ENCODE assay signal across 8 mouse cellular contexts in genomic region chr6:56808656-56809055, GRCm38 (mm10). TPM values are rescaled to one million over a fixed set of nuclear protein-coding genes. Genes with fewer than 3 reads are reported as not detected.
DNase-seq lines count a peak whose midpoint lies in the region; ATAC-seq and TF ChIP-seq lines count a peak whose summit lies in the region.

No protein-coding gene starts in this region.

- no peaks in the 10 kb centered on the region for H3K36me3 ChIP-seq in forebrain, embryonic 10.5 days (replicated peaks)
- no peaks in the 10 kb centered on the region for H3K36me3 ChIP-seq in midbrain, embryonic 12.5 days

- peak; percentile 59 for DNase-seq in thymus, postnatal 0 days (ENCODE audit: low spot score)
- no peak for DNase-seq in thymus, postnatal 36 days
- peak; percentile 84 for DNase-seq in brain, embryonic 14.5 days (ENCODE audit: low read depth)
- DNase-seq in forebrain, embryonic 10.5 days (ENCODE audit: extremely low spot score, low spot score) = peak; percentile 26
- peak; percentile 82 for DNase-seq in induced T-regulatory cell, adult 2 months (ENCODE audit: low read depth)
- peak; percentile 18 to 43 for DNase-seq in left cerebral cortex, postnatal 36 days (ENCODE audit: low spot score in 2 of 2)
- peak; percentile 19 for DNase-seq in yolk sac, embryonic 10.5 days (ENCODE audit: low spot score)

- TF ChIP-seq CTCF in brain, embryonic 14.5 days (IDR thresholded peaks at IDR 0.05; ENCODE audit: borderline replicate concordance, extremely low read depth, insufficient read depth, insufficient read length) = peak; percentile 72; the same call in 1 of the 2 replicates

- ATAC-seq in midbrain, embryonic 12.5 days (ENCODE audit: low FRiP score, low read depth) = peak; percentile 85

- 27% methylated on average over 3 of the region's 3 CpGs for WGBS in forebrain, embryonic 10.5 days
- 16% methylated on average over 3 of the region's 3 CpGs for WGBS in midbrain, embryonic 12.5 days

- no peaks in the 10 kb centered on the region for H3K27me3 ChIP-seq in forebrain, embryonic 10.5 days (ENCODE audit: poor library complexity, severe bottlenecking)
- H3K27me3 ChIP-seq in midbrain, embryonic 12.5 days = no peaks in the 10 kb centered on the region

- TF ChIP-seq POLR2A in brain, embryonic 14.5 days (IDR thresholded peaks at IDR 0.05; ENCODE audit: borderline replicate concordance, extremely low read depth, insufficient read depth, insufficient read length, poor library complexity, severe bottlenecking) = no peak

- H3K27ac ChIP-seq in forebrain, embryonic 10.5 days = no peak overlapping the region
- no peak overlapping the region for H3K27ac ChIP-seq in midbrain, embryonic 12.5 days (replicated peaks)

- intact Hi-C loops in left cerebral cortex, postnatal 36 days (cut with DNase I) = loop anchor here (5.0 to 10.0 kb wide), 5 partner anchors 99 to 1406 kb away; partner anchors contain the start of genes Lancl2 and Vmn1r27

- no peak overlapping the region for H3K9ac ChIP-seq in midbrain, embryonic 12.5 days (replicated peaks)

- H3K9me3 ChIP-seq in forebrain, embryonic 10.5 days = 0 out of 2 replicates have a peak, but pooled peaks cover 5% of the 10 kb centered on the region
- no peaks in the 10 kb centered on the region for H3K9me3 ChIP-seq in midbrain, embryonic 12.5 days

- no peak overlapping the region for H3K4me2 ChIP-seq in midbrain, embryonic 12.5 days (replicated peaks)

- no peak overlapping the region for H3K4me3 ChIP-seq in forebrain, embryonic 10.5 days
- H3K4me3 ChIP-seq in midbrain, embryonic 12.5 days = no peak overlapping the region

- H3K4me1 ChIP-seq in forebrain, embryonic 10.5 days = peaks cover 13% of the 10 kb centered on the region
- peaks cover 6% of the 10 kb centered on the region for H3K4me1 ChIP-seq in midbrain, embryonic 12.5 days

RNA-seq across cellular contexts. Expression of gene Kbtbd2, which starts 11.0 kb away (rescaled TPM):
- polyA plus RNA-seq in thymus, postnatal 0 days (2015; fragmentation: Nextera tagmentation; extraction: Ambion mirVana) = 19.0 and 22.6 TPM in 2 replicates
- polyA plus RNA-seq in brain, embryonic 14.5 days (2012; rRNA removed) = 30.6 and 33.3 TPM in 2 replicates
- polyA plus RNA-seq in forebrain, embryonic 10.5 days (2016; fragmentation: Nextera tagmentation; extraction: Ambion mirVana) = 34.6 and 37.3 TPM in 2 replicates
- total RNA-seq in left cerebral cortex, postnatal 36 days (2021) = 10 to 100 TPM; 54.7 to 58.6 TPM
- 44.4 and 46.8 TPM in 2 replicates for polyA plus RNA-seq in midbrain, embryonic 12.5 days (2016; fragmentation: Nextera tagmentation; extraction: Ambion mirVana)

RNA-seq across cellular contexts. Expression of gene Fkbp9, which starts 23.2 kb away (rescaled TPM):
- 27.6 and 29.0 TPM in 2 replicates for polyA plus RNA-seq in thymus, postnatal 0 days (2015; fragmentation: Nextera tagmentation; extraction: Ambion mirVana)
- polyA plus RNA-seq in brain, embryonic 14.5 days (2012; rRNA removed) = 25.2 and 37.5 TPM in 2 replicates
- polyA plus RNA-seq in forebrain, embryonic 10.5 days (2016; fragmentation: Nextera tagmentation; extraction: Ambion mirVana) = 58.4 and 63.8 TPM in 2 replicates
- total RNA-seq in left cerebral cortex, postnatal 36 days (2021) = 10 to 100 TPM; 26.7 to 29.0 TPM
- polyA plus RNA-seq in midbrain, embryonic 12.5 days (2016; fragmentation: Nextera tagmentation; extraction: Ambion mirVana) = 47.4 and 64.0 TPM in 2 replicates

Comparison
In these comparisons a context has a peak if more than half of its experiments do, and no peak if none do; other contexts are left out.
1. DNase-seq: peak in thymus, postnatal 0 days (single experiment), brain, embryonic 14.5 days (single experiment), forebrain, embryonic 10.5 days (single experiment), induced T-regulatory cell, adult 2 months (single experiment), left cerebral cortex, postnatal 36 days (2 of 2) and yolk sac, embryonic 10.5 days (single experiment); none in thymus, postnatal 36 days (0 of 2).